ENCODE assay signal across 8 mouse cellular contexts in genomic region chr9:21792644-21793043, GRCm38 (mm10). TPM values are rescaled to one million over a fixed set of nuclear protein-coding genes. Genes with fewer than 3 reads are reported as not detected.
DNase-seq lines count a peak whose midpoint lies in the region; ATAC-seq and TF ChIP-seq lines count a peak whose summit lies in the region.

No protein-coding gene starts in this region.

- peak; percentile 32; the same call in 1 of the 2 replicates for ATAC-seq in lung, embryonic 15.5 days (ENCODE audit: borderline replicate concordance, extremely low read depth, low FRiP score, low TSS enrichment)

- H3K4me2 ChIP-seq in lung, embryonic 15.5 days, result peak overlapping the region; percentile 38

- 31% methylated on average over 8 of the region's 8 CpGs for WGBS in kidney, adult 2 months
- 29% methylated on average over 8 of the region's 8 CpGs for WGBS in lung, embryonic 15.5 days

- H3K27me3 ChIP-seq in kidney, adult 2 months (replicated peaks; ENCODE audit: control insufficient read depth, insufficient read depth, low read length), result no peaks in the 10 kb centered on the region
- H3K27me3 ChIP-seq in lung, embryonic 15.5 days, result no peaks in the 10 kb centered on the region

- peaks cover 8% of the 10 kb centered on the region for H3K4me1 ChIP-seq in kidney, adult 2 months (ENCODE audit: control insufficient read depth, insufficient read depth, low read length)
- H3K4me1 ChIP-seq in lung, embryonic 15.5 days, result peaks cover 82% of the 10 kb centered on the region

- no peak overlapping the region for H3K27ac ChIP-seq in kidney, adult 2 months (ENCODE audit: insufficient read depth, low read depth, low read length)
- peak overlapping the region; percentile 77 for H3K27ac ChIP-seq in lung, embryonic 15.5 days

- TF ChIP-seq CTCF in kidney, adult 2 months (conservative IDR thresholded peaks at IDR 0.05; ENCODE audit: insufficient read depth, insufficient read length, low read depth, low read length), result no peak

- no peaks in the 10 kb centered on the region for H3K36me3 ChIP-seq in kidney, adult 2 months (ENCODE audit: control insufficient read depth, insufficient read depth, low read length)
- H3K36me3 ChIP-seq in lung, embryonic 15.5 days, result peaks cover 46% of the 10 kb centered on the region

- 0 out of 2 replicates have a peak overlapping the region, but pooled peaks have one; percentile 5 for H3K9ac ChIP-seq in lung, embryonic 15.5 days

- peak; percentile 37 for DNase-seq in kidney, adult 2 months
- no peak for DNase-seq in kidney, adult 18-20 months
- peak; percentile 68 to 79 for DNase-seq in cerebellum, postnatal 14 days
- peak; percentile 53 for DNase-seq in heart, adult 9 months (ENCODE audit: low spot score in 2 of 2)
- DNase-seq in kidney, postnatal 36 days, result peak; percentile 44 to 49
- DNase-seq in right cerebral cortex, postnatal 36 days (ENCODE audit: low spot score in 2 of 2), result peak; percentile 42 to 59
- no peak for DNase-seq in spleen, postnatal 14 days (ENCODE audit: low spot score in 2 of 2)

- TF ChIP-seq POLR2A in kidney, adult 2 months (IDR thresholded peaks at IDR 0.05; ENCODE audit: low read depth, low read length), result no peak

- H3K9me3 ChIP-seq in lung, embryonic 15.5 days, result no peaks in the 10 kb centered on the region

- no peak overlapping the region for H3K4me3 ChIP-seq in kidney, adult 2 months (ENCODE audit: insufficient read depth, low read depth, low read length)
- H3K4me3 ChIP-seq in lung, embryonic 15.5 days, result peak overlapping the region; percentile 10; the same call in 1 of the 2 replicates

RNA-seq across cellular contexts. Expression of gene Kank2, which starts 5.9 kb away (rescaled TPM):
- 21.8 and 23.6 TPM in 2 replicates for polyA plus RNA-seq in kidney, adult 2 months (2012; rRNA removed)
- polyA plus RNA-seq in lung, embryonic 15.5 days (2015; fragmentation: Nextera tagmentation; extraction: Ambion mirVana), result 27.7 and 30.0 TPM in 2 replicates

RNA-seq across cellular contexts. Expression of gene Spc24, which starts 32.5 kb away (rescaled TPM):
- 3.4 and 6.0 TPM in 2 replicates for polyA plus RNA-seq in kidney, adult 2 months (2012; rRNA removed)
- 154 TPM in 2 replicates for polyA plus RNA-seq in lung, embryonic 15.5 days (2015; fragmentation: Nextera tagmentation; extraction: Ambion mirVana)

RNA-seq across cellular contexts. Expression of gene Angptl8, which starts 42.7 kb away (rescaled TPM):
- 11.9 and 19.5 TPM in 2 replicates for polyA plus RNA-seq in kidney, adult 2 months (2012; rRNA removed)
- 2.1 and 2.3 TPM in 2 replicates for polyA plus RNA-seq in lung, embryonic 15.5 days (2015; fragmentation: Nextera tagmentation; extraction: Ambion mirVana)

RNA-seq across cellular contexts. Expression of gene Dock6, which starts 59.8 kb away (rescaled TPM):
- polyA plus RNA-seq in kidney, adult 2 months (2012; rRNA removed), result 67.7 and 84.6 TPM in 2 replicates
- polyA plus RNA-seq in lung, embryonic 15.5 days (2015; fragmentation: Nextera tagmentation; extraction: Ambion mirVana), result 62.0 and 68.0 TPM in 2 replicates

Comparison
In these comparisons a context has a peak if more than half of its experiments do, and no peak if none do; other contexts are left out.
1. DNase-seq: peak in kidney, adult 2 months (single experiment), cerebellum, postnatal 14 days (2 of 2), heart, adult 9 months (2 of 2), kidney, postnatal 36 days (2 of 2) and right cerebral cortex, postnatal 36 days (2 of 2); none in kidney, adult 18-20 months (single experiment) and spleen, postnatal 14 days (0 of 2).
2. RNA of gene Spc24, which starts 32.5 kb away (polyA plus RNA-seq): 154 TPM in lung, embryonic 15.5 days; 3.4 to 6.0 TPM in kidney, adult 2 months; every median in the first group is over 10 times any median in the second.